Mouse (Mus musculus): ENCODE measurements around the gene Loxl1.

DNA sequence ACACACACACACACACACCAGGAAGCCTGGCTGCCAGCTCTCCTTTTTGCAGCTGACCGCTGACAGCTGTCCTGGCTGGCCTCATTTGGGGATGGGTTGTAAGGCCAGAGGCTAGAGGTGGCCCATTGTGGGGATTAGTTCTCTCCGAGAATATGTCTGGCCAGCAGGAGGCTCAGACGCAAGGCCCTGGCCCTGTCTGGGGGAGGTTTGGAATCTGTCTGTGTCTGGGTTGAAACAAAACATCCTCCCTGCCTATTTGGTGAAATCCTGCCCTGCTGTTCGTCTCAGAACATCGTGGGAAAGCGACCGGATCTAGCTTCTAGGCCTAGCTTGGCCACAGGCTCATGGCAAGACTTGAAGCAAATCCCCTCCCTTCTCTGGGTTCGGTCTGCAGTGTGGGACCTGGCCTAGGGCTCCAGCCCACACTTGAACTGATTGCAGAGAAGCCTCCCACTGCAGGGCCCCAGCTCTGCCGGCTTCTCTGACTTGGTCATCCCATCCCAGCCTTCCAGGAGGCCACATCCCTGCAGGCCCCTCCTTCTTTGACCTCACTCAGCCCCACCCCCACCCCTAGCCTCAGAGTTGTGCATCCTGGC is 17.1 kb downstream of the Loxl1 start:
- TF ChIP-seq CTCF (IDR thresholded peaks at IDR 0.05) (peak; percentile 49), EP300 (IDR thresholded peaks at IDR 0.05) (peak; percentile 32; the same call in 1 of the 2 replicates)
